Comparison of ENCODE assay signal across 8 mouse cellular contexts in the genomic region with DNA sequence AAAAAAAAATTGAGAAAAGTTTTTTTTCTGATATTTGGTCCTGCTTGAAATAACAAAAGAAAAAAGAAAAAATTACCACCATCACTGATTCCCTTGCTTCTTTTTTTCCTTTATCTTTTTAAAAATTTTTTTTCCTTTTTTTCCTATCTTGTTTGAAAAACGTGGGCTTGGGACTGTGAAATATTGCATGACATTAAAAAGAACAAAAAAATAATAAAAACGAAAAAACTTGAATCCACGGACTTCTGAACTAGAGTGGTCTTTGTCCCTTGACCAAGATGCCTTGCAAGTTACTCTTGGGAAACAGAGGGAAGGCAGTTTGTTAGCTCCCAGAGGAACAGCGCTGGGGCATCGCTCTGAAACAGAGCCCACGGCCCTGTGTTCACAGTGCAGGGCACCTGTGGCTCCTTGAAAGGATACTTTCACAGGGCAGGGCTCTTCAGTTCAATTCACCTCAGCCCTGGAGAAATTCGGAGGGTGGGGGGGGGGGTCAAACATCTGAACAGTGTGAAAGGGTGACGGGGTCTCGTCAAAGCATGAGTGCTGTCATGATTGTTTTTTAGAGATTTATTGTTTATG. TPM values are rescaled to one million over a fixed set of nuclear protein-coding genes. Genes with fewer than 3 reads are reported as not detected.
DNase-seq lines count a peak whose midpoint lies in the region; ATAC-seq and TF ChIP-seq lines count a peak whose summit lies in the region.

No protein-coding gene starts in this region.

- peak overlapping the region; percentile 64; the same call in 1 of the 2 replicates for H3K27ac ChIP-seq in forebrain, embryonic 15.5 days (replicated peaks)
- 0 out of 2 replicates have a peak overlapping the region, but pooled peaks have one; percentile 65 for H3K27ac ChIP-seq in liver, embryonic 15.5 days (replicated peaks)
- H3K27ac ChIP-seq in thymus, adult 2 months (ENCODE audit: control insufficient read depth, insufficient read depth, low read length) = no peak overlapping the region

- H3K4me2 ChIP-seq in forebrain, embryonic 15.5 days (replicated peaks) = peak overlapping the region; percentile 52
- H3K4me2 ChIP-seq in liver, embryonic 15.5 days = peak overlapping the region; percentile 93

- TF ChIP-seq POLR2A in thymus, adult 2 months (IDR thresholded peaks at IDR 0.05; ENCODE audit: control insufficient read depth, extremely low read depth, insufficient read depth, low read length, poor library complexity) = no peak

- peak overlapping the region; percentile 51 for H3K4me3 ChIP-seq in forebrain, embryonic 15.5 days
- H3K4me3 ChIP-seq in liver, embryonic 15.5 days (replicated peaks) = peak overlapping the region; percentile 72
- no peak overlapping the region; the same call in 1 of the 2 replicates for H3K4me3 ChIP-seq in thymus, adult 2 months (ENCODE audit: control insufficient read depth, insufficient read depth, low read length)

- no peaks in the 10 kb centered on the region for H3K36me3 ChIP-seq in forebrain, embryonic 15.5 days
- no peaks in the 10 kb centered on the region for H3K36me3 ChIP-seq in liver, embryonic 15.5 days (replicated peaks)
- no peaks in the 10 kb centered on the region for H3K36me3 ChIP-seq in thymus, adult 2 months (ENCODE audit: control insufficient read depth, insufficient read depth, low read length)

- TF ChIP-seq CTCF in thymus, adult 2 months (IDR thresholded peaks at IDR 0.05; ENCODE audit: borderline replicate concordance, control insufficient read depth, extremely low read depth, insufficient read depth, low read length, poor library complexity) = no peak

- no peaks in the 10 kb centered on the region for H3K27me3 ChIP-seq in forebrain, embryonic 15.5 days
- H3K27me3 ChIP-seq in liver, embryonic 15.5 days = peaks cover 30% of the 10 kb centered on the region
- no peaks in the 10 kb centered on the region for H3K27me3 ChIP-seq in thymus, adult 2 months (ENCODE audit: control insufficient read depth, insufficient read depth, low read length)

- peak; percentile 49 for DNase-seq in cerebellum, adult 9-10 months
- DNase-seq in cerebellum, postnatal 36 days = no peak
- DNase-seq in 3T3-L1 (ENCODE audit: low read depth, low spot score) = peak; percentile 34
- no peak for DNase-seq in thymus, adult 2 months
- no peak for DNase-seq in cerebellum, postnatal 4 days (ENCODE audit: low spot score in 2 of 2)
- DNase-seq in layer of hippocampus, postnatal 36 days = no peak

- peaks cover 23% of the 10 kb centered on the region for H3K4me1 ChIP-seq in forebrain, embryonic 15.5 days
- H3K4me1 ChIP-seq in liver, embryonic 15.5 days (replicated peaks) = peaks cover 21% of the 10 kb centered on the region
- peaks cover 17% of the 10 kb centered on the region for H3K4me1 ChIP-seq in thymus, adult 2 months (replicated peaks; ENCODE audit: control insufficient read depth, insufficient read depth, low read length)

- H3K9me3 ChIP-seq in forebrain, embryonic 15.5 days = no peaks in the 10 kb centered on the region
- H3K9me3 ChIP-seq in liver, embryonic 15.5 days (replicated peaks) = no peaks in the 10 kb centered on the region

- WGBS in forebrain, embryonic 15.5 days = 22% methylated on average over 9 of the region's 9 CpGs
- 33% methylated on average over 9 of the region's 9 CpGs for WGBS in liver, embryonic 15.5 days (ENCODE audit: insufficient replicate concordance)
- WGBS in thymus, adult 2 months = 43% methylated on average over 9 of the region's 9 CpGs

- no peak for ATAC-seq in forebrain, embryonic 15.5 days (replicated peaks)
- no peak for ATAC-seq in liver, embryonic 15.5 days (ENCODE audit: insufficient read depth)

- peak overlapping the region; percentile 45 for H3K9ac ChIP-seq in forebrain, embryonic 15.5 days (replicated peaks)
- H3K9ac ChIP-seq in liver, embryonic 15.5 days = peak overlapping the region; percentile 41

RNA-seq across cellular contexts. Expression of a gene that starts 22.6 kb away (rescaled TPM):
- 26.0 and 33.4 TPM in 2 replicates for polyA plus RNA-seq in forebrain, embryonic 15.5 days (2015; fragmentation: Nextera tagmentation; extraction: Ambion mirVana)
- 22.8 and 23.1 TPM in 2 replicates for polyA plus RNA-seq in liver, embryonic 15.5 days (2015; fragmentation: Nextera tagmentation; extraction: Ambion mirVana)
- polyA plus RNA-seq in thymus, adult 2 months (2012; rRNA removed) = 29.2 and 33.7 TPM in 2 replicates
- 1 to 10 TPM; 7.2 to 7.6 TPM for total RNA-seq in layer of hippocampus, postnatal 36 days (2021)

RNA-seq across cellular contexts. Expression of a gene that starts 46.0 kb away (rescaled TPM):
- polyA plus RNA-seq in forebrain, embryonic 15.5 days (2015; fragmentation: Nextera tagmentation; extraction: Ambion mirVana) = 62.4 and 64.0 TPM in 2 replicates
- 27.9 and 36.1 TPM in 2 replicates for polyA plus RNA-seq in liver, embryonic 15.5 days (2015; fragmentation: Nextera tagmentation; extraction: Ambion mirVana)
- 169 and 181 TPM in 2 replicates for polyA plus RNA-seq in thymus, adult 2 months (2012; rRNA removed)
- 100 to 1,000 TPM in 1 of 2 experiments, 10 to 100 TPM in 1; 95.2 to 115 TPM for total RNA-seq in layer of hippocampus, postnatal 36 days (2021)

RNA-seq across cellular contexts. Expression of a gene that starts 47.6 kb away (rescaled TPM):
- 15.5 and 16.4 TPM in 2 replicates for polyA plus RNA-seq in forebrain, embryonic 15.5 days (2015; fragmentation: Nextera tagmentation; extraction: Ambion mirVana)
- 6.2 and 7.2 TPM in 2 replicates for polyA plus RNA-seq in liver, embryonic 15.5 days (2015; fragmentation: Nextera tagmentation; extraction: Ambion mirVana)
- polyA plus RNA-seq in thymus, adult 2 months (2012; rRNA removed) = 155 and 182 TPM in 2 replicates
- 10 to 100 TPM; 85.9 to 92.2 TPM for total RNA-seq in layer of hippocampus, postnatal 36 days (2021)

Comparison
In these comparisons a context has a peak if more than half of its experiments do, and no peak if none do; other contexts are left out.
1. DNase-seq: peak in cerebellum, adult 9-10 months (single experiment) and 3T3-L1 (single experiment); none in cerebellum, postnatal 36 days (0 of 2), thymus, adult 2 months (single experiment), cerebellum, postnatal 4 days (0 of 2) and layer of hippocampus, postnatal 36 days (0 of 2).